8 mouse cellular contexts compared by ENCODE assay signal in genomic region chr5:134394624-134395023, GRCm38 (mm10).
DNase-seq lines count a peak whose midpoint lies in the region; ATAC-seq lines count a peak whose summit lies in the region.

No protein-coding gene starts in this region.

- WGBS in heart, embryonic 15.5 days, result 28% methylated on average over 10 of the region's 10 CpGs

- H3K9ac ChIP-seq in heart, embryonic 15.5 days, result no peak overlapping the region

- no peaks in the 10 kb centered on the region for H3K9me3 ChIP-seq in heart, embryonic 15.5 days (replicated peaks)
- H3K9me3 ChIP-seq in megakaryocyte, embryonic 14.5 days, result no peaks in the 10 kb centered on the region

- DNase-seq in gastrocnemius, postnatal 14 days, result peak; percentile 62
- DNase-seq in gastrocnemius, adult 8-10 months (ENCODE audit: low spot score in 2 of 2), result no peak
- DNase-seq in c-Kit-positive CD71-positive TER-119-negative erythroid progenitor cells, embryonic 14.5 days (ENCODE audit: low read depth), result peak; percentile 44
- DNase-seq in kidney, postnatal 10 days, result peak; percentile 85
- no peak for DNase-seq in urinary bladder, postnatal 14 days (ENCODE audit: low spot score)
- DNase-seq in spleen, adult 12 weeks (ENCODE audit: low spot score), result no peak

- H3K4me2 ChIP-seq in heart, embryonic 15.5 days, result peak overlapping the region; percentile 28; the same call in 1 of the 2 replicates

- peaks cover 36% of the 10 kb centered on the region for H3K4me1 ChIP-seq in heart, embryonic 15.5 days (replicated peaks)
- H3K4me1 ChIP-seq in megakaryocyte, embryonic 14.5 days, result peaks cover 50% of the 10 kb centered on the region

- H3K27me3 ChIP-seq in heart, embryonic 15.5 days, result no peaks in the 10 kb centered on the region
- H3K27me3 ChIP-seq in megakaryocyte, embryonic 14.5 days (replicated peaks), result no peaks in the 10 kb centered on the region

- intact Hi-C loops in gastrocnemius, postnatal 14 days (cut with DNase I; ENCODE audit: low total_unique reads), result no loop called here

- no peak overlapping the region for H3K4me3 ChIP-seq in heart, embryonic 15.5 days
- peak overlapping the region; percentile 85 for H3K4me3 ChIP-seq in megakaryocyte, embryonic 14.5 days (replicated peaks)

- ATAC-seq in heart, embryonic 15.5 days (replicated peaks; ENCODE audit: insufficient number of reproducible peaks, insufficient read depth, low FRiP score, low read depth), result peak; percentile 74

- peak overlapping the region; percentile 80 for H3K27ac ChIP-seq in heart, embryonic 15.5 days

- peaks cover 37% of the 10 kb centered on the region for H3K36me3 ChIP-seq in heart, embryonic 15.5 days
- H3K36me3 ChIP-seq in megakaryocyte, embryonic 14.5 days (replicated peaks; ENCODE audit: low read length), result peaks cover 61% of the 10 kb centered on the region

Comparison
In these comparisons a context has a peak if more than half of its experiments do, and no peak if none do; other contexts are left out.
1. DNase-seq: peak in gastrocnemius, postnatal 14 days (single experiment), c-Kit-positive CD71-positive TER-119-negative erythroid progenitor cells, embryonic 14.5 days (single experiment) and kidney, postnatal 10 days (single experiment); none in gastrocnemius, adult 8-10 months (0 of 2), urinary bladder, postnatal 14 days (single experiment) and spleen, adult 12 weeks (single experiment).